Mouse (Mus musculus) A20 (cell line): ENCODE measurements around the gene Vstm4.

ENCODE experiments used
- DNase-seq: peaks from one replicate; pipeline ENCODE4 v3.0.0-alpha.2; 2011; ENCODE audit warnings: low read depth, low spot score

The Vstm4 gene

DNA sequence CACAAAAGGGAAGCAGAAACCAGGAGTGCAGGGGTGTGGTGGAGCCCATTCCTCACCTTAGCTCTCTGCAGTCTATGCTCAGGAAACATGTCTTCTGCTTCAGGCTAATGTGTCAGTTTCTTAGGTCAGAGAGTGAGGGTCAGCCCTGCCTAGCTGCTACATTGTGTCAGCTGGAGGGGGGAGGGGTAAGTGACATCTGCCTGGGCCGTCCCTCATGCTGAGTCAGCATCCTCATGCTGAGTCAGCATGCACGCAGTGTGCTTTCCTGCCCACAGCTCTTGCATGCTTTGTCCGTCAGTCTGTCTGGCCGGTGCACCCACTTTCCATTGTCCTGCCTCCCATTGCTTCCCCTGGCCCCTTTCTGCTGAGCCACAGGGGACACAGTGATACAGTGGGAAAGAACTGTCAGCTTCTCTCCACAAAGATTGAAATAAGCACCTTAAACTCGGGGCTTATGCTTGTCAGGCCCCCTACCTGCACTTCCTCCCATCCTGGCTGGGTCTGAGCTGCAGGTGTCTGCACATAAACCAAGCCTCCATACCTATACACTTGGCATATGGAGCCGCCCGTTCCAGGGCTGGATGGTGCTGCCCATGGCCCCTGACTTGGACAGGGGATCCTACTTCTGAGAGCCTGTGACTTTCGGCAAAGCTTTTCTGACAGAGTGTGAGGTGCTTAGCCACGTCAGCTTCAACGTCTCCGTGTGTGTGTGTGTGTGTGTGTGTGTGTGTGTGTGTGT is 3.4 kb downstream of the Vstm4 start:
- DNase-seq: no peak

DNA sequence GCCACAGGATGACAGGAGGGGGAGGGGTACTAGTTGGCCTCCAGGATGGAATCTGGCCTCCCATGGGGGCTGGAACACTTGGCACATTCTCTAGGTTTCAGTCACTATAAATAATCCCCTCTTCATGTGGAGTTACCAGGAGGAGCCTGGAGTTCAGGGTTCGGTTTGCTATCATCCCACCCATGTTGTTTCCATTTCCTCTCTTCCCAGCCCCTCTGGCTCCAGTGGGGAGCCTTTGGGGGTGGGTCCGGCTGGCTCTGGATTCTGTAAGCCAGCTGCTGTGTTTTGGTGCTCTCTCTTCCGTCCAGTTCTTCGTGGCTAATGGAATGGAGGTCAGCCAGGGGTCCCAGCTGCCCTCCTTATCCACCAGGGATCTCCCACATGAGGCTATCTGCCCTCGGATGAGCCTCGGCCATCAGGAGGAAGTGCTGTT is 4.6 kb downstream of the Vstm4 start:
- DNase-seq: no peak

DNA sequence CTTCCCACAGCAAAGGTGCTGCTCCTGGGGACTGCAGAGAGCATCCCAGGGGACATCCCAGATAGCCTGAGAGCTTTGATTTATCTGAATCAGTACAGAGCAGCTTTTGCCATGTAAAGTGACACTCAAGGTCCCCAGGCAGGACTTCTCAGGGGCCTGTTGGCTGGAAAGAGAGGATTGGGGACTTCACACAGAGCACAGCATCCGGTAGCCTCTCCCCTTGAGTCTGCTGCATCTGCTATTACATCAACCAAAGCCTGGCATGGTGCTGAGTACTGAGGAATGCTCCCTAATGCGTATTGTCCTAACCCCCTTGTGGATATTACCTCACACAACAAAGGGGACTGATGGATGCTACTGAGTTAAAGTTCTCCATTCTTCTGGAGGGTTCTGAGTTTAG is 5.1 kb downstream of the Vstm4 start:
- DNase-seq: no peak

DNA sequence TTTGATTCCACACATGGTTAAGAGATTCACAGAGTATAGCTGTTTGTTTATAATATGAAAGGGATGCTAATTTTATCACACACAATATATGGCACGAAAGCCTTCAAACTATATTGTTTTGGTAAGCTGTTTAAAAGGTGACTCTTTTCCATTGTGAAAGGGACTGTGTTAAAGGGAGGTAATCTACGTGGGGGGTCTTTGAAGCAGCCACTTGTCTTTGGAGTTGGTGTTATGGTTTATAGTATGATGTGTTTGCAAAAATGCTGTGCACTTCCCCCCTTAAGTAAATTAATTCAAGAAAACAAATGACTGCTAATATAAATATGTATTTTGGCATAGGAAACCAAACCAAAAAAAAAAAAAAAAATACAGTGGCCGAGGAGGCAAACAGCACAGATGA is 8.8 kb downstream of the Vstm4 start:
- no peak for DNase-seq

DNA sequence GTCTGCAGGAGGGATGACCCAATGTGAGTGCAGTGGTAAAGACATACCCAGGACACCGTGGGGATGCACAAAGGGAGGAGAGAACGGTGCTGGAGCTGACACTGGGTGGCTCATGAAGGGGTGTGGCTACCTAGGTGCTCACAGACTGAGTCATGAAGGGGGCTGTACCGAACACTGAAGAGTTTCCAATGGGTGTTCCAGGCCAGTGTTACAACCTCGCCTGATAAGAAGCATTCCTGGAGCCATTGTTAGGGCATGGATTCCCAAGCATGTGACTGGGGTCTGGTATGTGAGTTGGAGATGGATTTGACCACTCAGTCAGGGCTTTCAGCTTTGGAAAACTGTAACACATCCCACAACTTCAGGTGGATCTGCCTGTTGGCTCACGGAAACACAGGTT is 15.4 kb downstream of the Vstm4 start:
- DNase-seq: no peak

DNA sequence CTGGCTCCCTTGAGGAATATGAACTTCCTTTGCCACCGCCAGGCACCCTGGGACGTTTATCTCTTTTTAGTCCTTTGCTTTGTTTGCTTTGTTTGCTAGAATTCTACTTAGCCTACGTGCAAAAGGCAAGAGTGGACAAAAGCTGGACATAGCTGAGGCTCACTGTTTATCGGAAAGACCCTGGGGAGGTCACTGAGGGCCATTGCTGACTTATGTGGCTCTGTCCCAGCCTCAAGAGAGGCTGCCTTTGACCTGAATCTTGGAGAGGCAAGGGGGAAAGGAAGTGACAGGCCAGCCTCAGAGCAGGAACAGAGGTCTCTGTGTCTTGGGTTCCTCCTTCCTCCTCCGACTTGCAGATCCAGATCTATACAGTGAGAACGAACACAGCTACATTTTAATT is 21.0 kb downstream of the Vstm4 start:
- no peak for DNase-seq

DNA sequence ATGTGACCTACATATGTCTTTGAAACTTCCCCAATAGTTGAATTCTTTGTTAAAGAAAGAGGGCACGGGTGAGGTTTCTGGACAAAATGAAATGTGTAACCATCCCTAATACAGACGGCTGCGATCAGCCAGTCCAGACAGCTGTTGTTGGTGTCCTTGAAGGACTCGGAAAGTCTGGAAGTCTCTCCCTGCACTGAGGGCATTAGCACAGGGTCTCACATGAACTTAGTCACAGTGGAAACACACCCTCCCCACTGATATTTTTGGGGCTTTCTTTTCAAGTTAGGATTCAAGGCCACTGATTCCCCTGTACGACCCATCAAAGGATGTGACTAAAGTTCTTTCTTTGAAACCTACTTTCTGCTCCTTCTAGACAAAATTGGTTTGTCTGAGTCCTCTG is 23.8 kb downstream of the Vstm4 start:
- DNase-seq: no peak

DNA sequence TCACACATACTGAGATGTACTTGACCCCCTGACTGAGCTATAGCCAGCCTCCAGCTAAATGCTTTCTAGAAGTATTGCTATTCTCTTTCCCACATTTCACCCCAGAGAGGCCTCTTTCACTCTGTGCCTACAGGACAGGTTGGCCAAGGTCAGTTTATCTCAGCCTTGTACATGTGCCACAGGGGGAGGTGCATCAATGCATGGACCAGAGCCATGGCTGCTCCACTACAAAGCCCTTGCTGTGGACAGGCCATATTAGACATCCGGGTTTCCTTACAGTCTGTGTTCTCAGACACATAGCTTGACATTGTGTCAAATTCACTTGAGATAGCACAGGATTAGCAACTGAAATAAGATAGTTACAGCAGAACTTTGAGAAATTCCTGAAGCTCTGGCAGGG is 25.1 kb downstream of the Vstm4 start:
- no peak for DNase-seq

DNA sequence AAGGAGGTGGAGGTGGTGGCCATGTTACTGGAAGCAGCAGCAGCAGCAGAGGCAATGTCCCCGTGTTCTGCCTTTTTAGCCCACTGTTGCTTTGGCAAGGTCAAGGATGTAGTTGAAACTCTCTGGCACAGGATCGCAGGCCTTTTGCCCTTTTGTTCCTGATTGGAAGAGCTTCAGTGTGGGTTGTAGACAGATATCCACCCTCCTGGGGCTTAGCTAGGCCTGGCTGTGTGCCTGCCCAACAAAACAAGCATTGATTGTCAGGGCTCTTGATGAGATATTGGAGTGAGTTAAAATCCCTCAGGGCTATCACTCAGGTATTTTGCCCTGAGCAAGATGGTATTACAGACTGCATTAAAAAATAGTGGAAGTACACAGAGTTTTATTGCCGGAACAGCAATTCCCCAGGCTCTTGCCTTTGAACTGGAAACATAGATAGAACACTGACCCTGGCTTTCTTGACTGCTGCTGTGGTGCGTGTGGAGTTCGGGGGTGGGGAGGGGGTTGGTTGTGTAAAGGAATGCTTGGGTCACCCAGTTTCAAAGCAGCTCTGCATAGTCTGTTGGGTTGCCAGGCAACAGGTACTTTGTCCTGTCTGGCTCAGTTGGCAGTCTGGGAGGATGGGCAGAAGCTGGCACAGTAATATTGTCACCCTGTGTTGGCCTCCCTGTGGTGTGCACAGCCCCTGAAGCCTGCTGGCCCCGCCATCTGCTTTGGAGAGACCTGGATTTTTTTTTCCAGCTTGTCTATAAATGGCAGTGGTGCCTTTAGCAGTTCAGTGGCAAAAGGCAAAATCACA is 32.5 kb downstream of the Vstm4 start:
- no peak for DNase-seq

DNA sequence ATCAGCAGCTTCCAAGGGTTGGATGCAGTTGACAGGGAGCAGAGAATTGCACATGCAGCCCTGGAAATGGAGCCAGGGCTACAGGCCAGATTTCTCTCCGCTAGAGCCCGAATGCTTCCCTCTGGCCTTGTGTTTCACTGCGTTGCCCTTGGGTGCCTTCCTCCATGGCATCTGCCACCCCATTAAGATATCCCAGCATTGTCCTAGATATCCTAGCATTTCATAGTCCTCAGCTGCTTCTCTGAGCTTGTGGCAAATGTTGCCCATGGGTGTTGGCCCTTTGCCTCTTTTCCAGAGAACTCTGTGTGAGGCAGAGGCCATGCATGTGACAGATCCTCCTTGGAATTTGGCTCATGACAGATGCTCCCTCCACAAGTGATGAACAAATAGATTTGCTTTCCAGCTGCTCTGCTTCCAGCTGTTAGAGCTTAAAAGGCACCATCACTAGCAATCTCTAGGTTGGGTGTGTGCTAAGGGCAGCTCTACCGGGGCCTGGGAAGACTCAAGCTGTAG is 37.8 kb downstream of the Vstm4 start:
- no peak for DNase-seq

DNA sequence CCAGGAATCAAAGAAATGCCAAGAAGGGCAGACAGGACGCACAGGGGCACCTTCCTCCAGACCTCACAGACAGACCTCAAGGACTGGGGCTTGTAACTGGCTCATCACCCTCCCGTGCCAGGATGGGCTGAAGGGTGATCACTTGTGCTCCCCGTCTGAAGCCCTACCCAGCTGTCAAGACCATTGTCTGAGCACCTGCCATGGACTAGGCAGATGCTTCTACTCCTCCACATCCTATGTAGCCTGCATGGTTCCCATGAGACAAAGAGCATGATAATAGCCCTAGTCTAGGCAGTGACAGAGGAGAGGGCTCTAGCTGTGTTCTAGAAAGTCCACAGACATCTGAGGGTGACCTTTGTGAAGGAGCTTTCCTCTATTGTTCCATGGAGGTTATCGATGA is 38.3 kb downstream of the Vstm4 start:
- no peak for DNase-seq

DNA sequence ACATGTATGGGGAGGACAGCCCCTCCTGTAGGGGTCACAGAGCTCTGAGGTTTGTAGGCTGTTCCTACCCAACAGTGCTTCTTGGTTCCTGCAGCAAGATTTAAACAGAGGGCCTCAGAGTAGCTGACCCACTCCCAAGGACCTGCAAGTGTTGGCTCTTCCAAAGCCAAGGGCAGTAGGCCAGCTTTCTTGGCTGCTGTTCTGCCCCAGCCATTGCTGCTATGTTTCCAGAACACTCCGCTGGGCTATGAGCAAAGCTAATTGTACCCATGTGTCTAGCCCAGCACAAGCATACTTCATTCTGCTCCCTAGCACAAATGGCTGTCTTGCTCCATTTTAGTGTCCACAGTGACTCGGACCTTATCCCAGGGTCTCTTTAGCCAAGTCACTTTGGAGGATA is 40.3 kb downstream of the Vstm4 start:
- no peak for DNase-seq

DNA sequence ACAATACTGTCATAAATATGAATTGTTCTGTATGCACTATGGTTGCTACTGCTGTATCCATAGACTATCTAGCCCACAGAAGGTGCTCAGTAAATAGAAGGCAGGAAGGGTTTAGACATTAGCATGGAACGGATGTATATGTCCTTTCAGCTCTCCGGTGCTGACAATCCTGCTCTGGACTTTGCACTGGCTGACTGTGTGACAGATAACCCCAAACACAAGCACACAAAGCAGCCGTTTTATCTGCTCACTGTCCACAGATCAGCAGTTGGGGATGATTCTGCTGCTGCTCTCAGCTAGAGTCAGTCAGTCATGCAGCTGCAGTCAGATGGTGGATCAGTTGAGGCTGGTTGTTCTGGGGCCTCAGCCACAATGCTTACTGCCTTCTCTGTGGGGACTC is 46.6 kb downstream of the Vstm4 start:
- no peak for DNase-seq

DNA sequence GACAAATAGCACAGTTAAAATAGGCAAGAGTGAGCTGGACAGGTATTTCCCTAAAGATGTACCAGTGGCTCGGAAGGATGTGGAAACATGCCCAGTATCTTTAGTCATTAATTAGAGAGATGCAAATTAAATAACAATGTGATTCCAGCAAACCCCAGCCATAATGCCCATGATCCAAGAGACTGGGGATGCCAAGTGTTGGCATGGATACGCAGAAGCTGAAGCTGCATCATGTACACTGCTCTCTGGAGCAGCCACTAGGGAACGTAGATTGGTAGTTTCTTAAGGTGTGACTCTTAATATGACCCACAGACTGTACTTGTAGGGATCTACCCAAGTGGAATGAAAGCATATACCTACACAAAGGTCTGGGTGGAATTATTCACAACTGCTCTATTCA is 50.0 kb downstream of the Vstm4 start:
- DNase-seq: no peak

DNA sequence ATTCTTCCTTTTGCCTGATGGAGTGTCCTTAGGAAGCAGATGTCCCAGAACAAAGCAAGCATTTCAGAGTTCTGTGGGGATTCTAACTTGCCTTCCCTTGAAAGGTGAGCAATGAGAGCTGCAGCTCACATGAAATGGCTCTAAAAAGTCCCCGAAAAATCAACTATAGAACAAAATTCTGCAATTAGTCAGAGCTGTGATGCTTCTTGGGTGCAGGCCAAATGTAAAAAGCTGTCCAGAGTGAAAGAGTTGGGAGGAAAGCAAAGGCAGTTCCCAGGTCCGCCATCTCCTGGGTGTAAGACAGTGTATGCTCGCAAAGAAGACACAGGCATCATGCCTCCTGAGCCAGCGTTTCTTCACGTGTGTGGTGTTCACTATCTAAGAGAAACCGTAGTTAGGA is 52.6 kb downstream of the Vstm4 start:
- DNase-seq: no peak

DNA sequence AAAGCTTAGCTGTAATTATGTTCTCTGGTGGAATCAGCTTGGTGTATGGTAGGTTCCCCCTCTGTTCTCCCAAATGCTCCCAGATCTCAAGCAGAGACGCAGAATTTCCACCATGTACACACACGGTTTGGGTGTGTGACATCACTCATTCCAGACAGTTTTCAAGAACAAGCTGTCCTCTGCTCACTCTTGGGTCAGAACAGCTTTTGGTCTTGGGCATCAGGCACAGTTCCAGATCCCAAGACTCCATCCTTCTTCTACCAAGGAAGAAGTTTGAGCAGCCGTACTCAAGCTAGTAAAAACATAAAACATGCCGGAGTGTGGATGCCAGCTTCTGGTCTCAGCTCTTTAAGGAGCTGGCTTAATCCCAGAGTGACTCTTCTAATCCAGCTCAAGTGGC is 54.6 kb downstream of the Vstm4 start:
- no peak for DNase-seq

DNA sequence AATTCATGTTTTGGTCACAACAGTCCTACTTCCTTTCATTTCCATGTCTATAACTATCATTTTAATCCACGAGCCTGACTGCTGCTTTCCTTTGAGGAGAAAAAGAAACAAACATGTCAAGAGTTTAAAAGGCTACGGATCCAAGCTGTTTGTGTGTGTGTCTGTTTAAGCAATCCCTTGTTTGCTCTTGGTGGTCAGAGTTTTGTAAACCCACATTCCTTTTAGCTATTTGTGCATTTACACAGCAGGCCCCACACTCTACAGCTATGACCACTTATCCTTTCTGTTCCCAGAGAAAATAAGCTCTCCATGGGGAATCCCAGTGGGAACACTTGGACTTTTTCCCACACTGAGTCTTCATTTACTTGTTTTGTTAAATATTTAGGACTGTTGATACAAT is 58.8 kb downstream of the Vstm4 start:
- DNase-seq: no peak

DNA sequence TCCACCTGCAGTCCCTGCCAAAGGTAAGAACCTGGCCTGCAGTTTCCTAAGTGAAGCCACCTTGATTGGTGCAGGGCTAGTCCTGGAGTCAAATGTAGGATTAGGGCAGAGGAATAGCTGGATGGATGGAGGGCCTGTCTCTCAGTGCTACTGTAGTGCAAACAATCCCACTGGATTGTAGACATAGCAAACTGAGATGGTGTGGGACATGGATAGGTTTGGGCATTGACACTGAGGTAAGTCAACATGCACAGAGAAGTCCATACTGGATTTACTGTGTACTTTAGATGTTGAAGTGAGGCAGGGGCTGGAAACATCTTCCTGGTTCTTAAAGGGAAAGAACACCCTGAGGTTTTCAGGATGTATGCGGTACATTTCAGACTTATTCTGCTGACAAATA is 61.4 kb downstream of the Vstm4 start:
- no peak for DNase-seq

DNA sequence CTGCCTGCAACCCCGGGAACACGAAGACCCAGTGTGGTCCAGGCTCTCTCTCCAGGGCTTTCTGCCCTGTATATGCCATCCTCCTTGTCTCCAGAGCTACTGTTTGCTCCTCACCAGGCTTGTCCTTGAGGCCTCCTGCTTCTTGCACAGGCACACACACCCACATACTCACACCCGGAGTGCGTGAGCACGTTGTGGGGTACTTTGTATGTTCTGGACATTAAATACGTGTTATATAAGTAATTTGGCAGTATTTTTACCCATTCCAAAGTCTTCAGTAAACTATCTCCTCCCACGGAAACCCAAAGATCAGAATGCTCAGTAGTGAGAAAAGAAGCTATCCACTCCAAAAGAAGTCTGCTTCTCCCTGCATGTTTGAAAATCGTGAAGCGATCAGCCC is 67.3 kb downstream of the Vstm4 start:
- DNase-seq: no peak

DNA sequence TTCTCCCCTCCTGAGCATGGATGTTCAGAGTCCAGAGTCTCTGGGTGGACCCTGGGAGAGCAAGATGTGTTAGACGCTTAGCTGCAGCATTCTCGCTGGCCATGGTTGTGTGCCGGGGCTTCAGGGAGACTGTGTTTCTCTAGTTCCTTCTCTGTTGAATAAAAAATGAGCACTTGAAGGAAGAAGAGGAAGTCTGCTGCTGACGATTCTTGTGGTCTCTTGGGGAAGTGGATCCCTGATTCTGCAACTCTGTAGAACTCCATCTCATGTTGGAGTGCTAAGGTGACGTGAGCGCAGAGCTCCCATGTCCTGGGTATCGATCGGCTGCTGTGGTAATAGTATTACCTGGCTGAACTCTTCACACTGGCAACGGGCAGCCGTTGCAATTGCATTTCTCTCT is 75.2 kb downstream of the Vstm4 start:
- DNase-seq: no peak

DNA sequence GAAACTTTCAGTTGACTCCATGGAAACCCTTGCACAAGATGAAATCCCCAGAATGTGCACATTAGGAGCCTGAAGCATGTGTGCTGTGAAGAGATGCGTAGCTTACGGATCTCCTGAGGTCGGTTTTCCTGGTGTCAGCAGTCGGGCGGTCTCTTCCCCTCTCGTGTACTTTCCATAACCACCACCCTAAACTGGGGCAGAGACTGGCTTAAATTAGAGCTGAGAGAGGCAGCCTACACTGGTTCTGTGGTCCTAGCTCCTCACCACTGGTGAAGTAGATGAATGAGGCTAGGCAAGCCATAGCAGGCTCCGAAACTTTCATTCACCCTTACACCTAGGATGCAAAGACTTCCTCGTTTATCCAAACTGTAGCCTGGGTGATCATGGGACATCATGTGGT is 75.7 kb downstream of the Vstm4 start:
- DNase-seq: no peak

DNA sequence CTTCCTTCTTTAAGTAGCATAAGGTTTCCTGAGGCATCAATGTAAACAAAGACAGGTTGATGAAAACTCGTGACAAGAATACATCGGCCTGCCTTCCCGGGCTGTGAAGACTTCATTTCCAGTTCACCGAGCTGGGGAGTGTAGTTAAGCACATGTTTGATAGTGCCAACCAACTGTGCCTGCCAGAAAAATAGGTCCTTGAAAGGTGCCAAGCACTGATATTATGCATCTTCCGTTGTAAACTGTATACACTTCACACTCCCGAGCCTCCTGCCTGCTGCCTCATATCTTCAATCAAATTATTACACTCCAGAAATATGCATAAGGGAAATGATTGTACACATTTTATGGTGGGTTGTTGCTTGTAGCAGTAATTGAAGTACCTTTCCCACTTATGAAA is 77.5 kb downstream of the Vstm4 start:
- DNase-seq: no peak

DNA sequence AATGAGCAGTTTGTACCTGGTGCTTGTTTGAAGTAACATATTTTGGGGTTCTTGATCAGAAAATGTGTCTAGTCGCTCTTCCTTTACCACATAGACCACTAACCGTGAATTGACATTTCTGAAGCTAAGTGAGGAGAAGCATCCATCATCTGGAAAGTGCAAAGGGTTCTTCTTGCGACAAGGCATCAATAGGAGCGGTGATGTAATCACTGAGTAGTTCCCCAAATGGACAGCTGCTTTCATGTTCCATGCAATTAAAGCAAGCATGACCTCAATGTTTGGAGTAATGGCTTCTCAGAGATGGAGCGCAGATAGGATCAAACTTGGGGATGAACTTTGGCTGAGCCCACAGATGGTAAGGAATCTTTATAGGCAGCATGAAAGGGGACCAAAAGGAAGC is 82.7 kb downstream of the Vstm4 start:
- DNase-seq: no peak
